Mouse (Mus musculus): ENCODE results near the gene Accs. TPM values are rescaled to one million over a fixed set of nuclear protein-coding genes. Genes with fewer than 3 reads are reported as not detected.

The Accs gene
- 8.3 and 9.3 TPM in 2 replicates for polyA plus RNA-seq (2016; fragmentation: Nextera tagmentation; extraction: Ambion mirVana)

GRCm38 (mm10) chr2:93849505-93850089 is at the start of gene Accs:
TSS of gene Accs (minus strand) at chr2:93849943.
- peak; percentile 84 for DNase-seq (ENCODE audit: low spot score)
- peaks cover 34% of the 10 kb centered on the region for H3K36me3 ChIP-seq
- under 1% methylated on average over 28 of the region's 28 CpGs for WGBS
- H3K9me3 ChIP-seq = no peaks in the 10 kb centered on the region
- peak within 1 kb of the TSS; percentile 74 for H3K4me3 ChIP-seq
- peak within 1 kb of the TSS; percentile 95 for H3K27ac ChIP-seq
- H3K27me3 ChIP-seq (ENCODE audit: insufficient read depth, poor library complexity, severe bottlenecking) = peaks cover 7% of the 10 kb centered on the region; the same call in 1 of the 2 replicates
- H3K4me1 ChIP-seq (replicated peaks) = peaks cover 24% of the 10 kb centered on the region

- H3K36me3 ChIP-seq = no peaks in the 10 kb centered on the region
- H3K9me3 ChIP-seq = no peaks in the 10 kb centered on the region
- peak; percentile 54 for DNase-seq (ENCODE audit: low spot score)
- H3K4me1 ChIP-seq (replicated peaks) = peaks cover 24% of the 10 kb centered on the region
- WGBS = 18% methylated on average over 9 of the region's 9 CpGs
- H3K27me3 ChIP-seq (ENCODE audit: insufficient read depth, poor library complexity, severe bottlenecking) = no peaks in the 10 kb centered on the region
- H3K4me3 ChIP-seq = no peak overlapping the region
- H3K27ac ChIP-seq = peak overlapping the region; percentile 86
Measured at GRCm38 (mm10) chr2:93891611-93892280, 42.0 kb upstream of the Accs start.

- 79% methylated on average over 8 of the region's 8 CpGs for WGBS
- Histone ChIP-seq H3K27me3 (ENCODE audit: insufficient read depth, poor library complexity, severe bottlenecking) (no peaks in the 10 kb centered on the region), H3K27ac (peak overlapping the region; percentile 86; the same call in 1 of the 2 replicates), H3K9me3 (no peaks in the 10 kb centered on the region), H3K4me3 (no peak overlapping the region), H3K4me1 (replicated peaks) (peaks cover 24% of the 10 kb centered on the region), H3K36me3 (no peaks in the 10 kb centered on the region)
- no peak for DNase-seq (ENCODE audit: low spot score)
Measured at GRCm38 (mm10) chr2:93890143-93890542, 40.4 kb upstream of the Accs start.

- Histone ChIP-seq H3K4me1 (replicated peaks) (peaks cover 24% of the 10 kb centered on the region), H3K9me3 (no peaks in the 10 kb centered on the region), H3K36me3 (no peaks in the 10 kb centered on the region), H3K27ac (no peak overlapping the region), H3K27me3 (ENCODE audit: insufficient read depth, poor library complexity, severe bottlenecking) (no peaks in the 10 kb centered on the region), H3K4me3 (no peak overlapping the region)
- 89% methylated on average over 7 of the region's 7 CpGs for WGBS
- DNase-seq (ENCODE audit: low spot score) = no peak
Measured at GRCm38 (mm10) chr2:93889071-93889470, 39.3 kb upstream of the Accs start.

- no peak for DNase-seq (ENCODE audit: low spot score)
- H3K36me3 ChIP-seq = no peaks in the 10 kb centered on the region
Measured at GRCm38 (mm10) chr2:93888366-93888765, 38.6 kb upstream of the Accs start.

GRCm38 (mm10) chr2:93887273-93887672 is 37.5 kb upstream of the Accs start:
- H3K4me3 ChIP-seq = no peak overlapping the region
- no peak overlapping the region for H3K27ac ChIP-seq
- no peaks in the 10 kb centered on the region for H3K9me3 ChIP-seq
- H3K4me1 ChIP-seq (replicated peaks) = peaks cover 21% of the 10 kb centered on the region
- no peak for DNase-seq (ENCODE audit: low spot score)
- WGBS = 85% methylated on average over 11 of the region's 11 CpGs
- no peaks in the 10 kb centered on the region for H3K27me3 ChIP-seq (ENCODE audit: insufficient read depth, poor library complexity, severe bottlenecking)
- no peaks in the 10 kb centered on the region for H3K36me3 ChIP-seq

More at GRCm38 (mm10) chr2:93888366-93888765, 38.6 kb upstream of the Accs start:
- H3K9me3 ChIP-seq = no peaks in the 10 kb centered on the region
- no peaks in the 10 kb centered on the region for H3K27me3 ChIP-seq (ENCODE audit: insufficient read depth, poor library complexity, severe bottlenecking)
- H3K27ac ChIP-seq = no peak overlapping the region
- H3K4me1 ChIP-seq (replicated peaks) = peaks cover 24% of the 10 kb centered on the region
- no peak overlapping the region for H3K4me3 ChIP-seq
- WGBS = 91% methylated on average over 6 of the region's 6 CpGs

GRCm38 (mm10) chr2:93886013-93886794 is 36.5 kb upstream of the Accs start:
- no peaks in the 10 kb centered on the region for H3K9me3 ChIP-seq
- DNase-seq (ENCODE audit: low spot score) = no peak
- no peaks in the 10 kb centered on the region for H3K27me3 ChIP-seq (ENCODE audit: insufficient read depth, poor library complexity, severe bottlenecking)
- H3K36me3 ChIP-seq = no peaks in the 10 kb centered on the region
- 70% methylated on average over 10 of the region's 10 CpGs for WGBS
- H3K4me3 ChIP-seq = no peak overlapping the region
- H3K4me1 ChIP-seq (replicated peaks) = peaks cover 11% of the 10 kb centered on the region
- no peak overlapping the region; the same call in 1 of the 2 replicates for H3K27ac ChIP-seq

- WGBS = 57% methylated on average over 5 of the region's 5 CpGs
- H3K27ac ChIP-seq = no peak overlapping the region
- no peaks in the 10 kb centered on the region for H3K9me3 ChIP-seq
- no peak for DNase-seq (ENCODE audit: low spot score)
- no peaks in the 10 kb centered on the region for H3K27me3 ChIP-seq (ENCODE audit: insufficient read depth, poor library complexity, severe bottlenecking)
- no peaks in the 10 kb centered on the region for H3K36me3 ChIP-seq
- no peaks in the 10 kb centered on the region for H3K4me1 ChIP-seq (replicated peaks)
- H3K4me3 ChIP-seq = no peak overlapping the region
Measured at GRCm38 (mm10) chr2:93883066-93883465, 33.3 kb upstream of the Accs start.

GRCm38 (mm10) chr2:93881640-93882367 is 32.1 kb upstream of the Accs start:
- H3K4me1 ChIP-seq (replicated peaks) = no peaks in the 10 kb centered on the region
- 91% methylated on average over 9 of the region's 9 CpGs for WGBS

GRCm38 (mm10) chr2:93880981-93881380 is 31.2 kb upstream of the Accs start:
- no peak overlapping the region for H3K27ac ChIP-seq
- DNase-seq (ENCODE audit: low spot score) = no peak
- H3K36me3 ChIP-seq = no peaks in the 10 kb centered on the region
- WGBS = 90% methylated on average over 3 of the region's 3 CpGs
- no peak overlapping the region for H3K4me3 ChIP-seq
- no peaks in the 10 kb centered on the region for H3K4me1 ChIP-seq (replicated peaks)
- no peaks in the 10 kb centered on the region for H3K27me3 ChIP-seq (ENCODE audit: insufficient read depth, poor library complexity, severe bottlenecking)
- H3K9me3 ChIP-seq = no peaks in the 10 kb centered on the region

More at GRCm38 (mm10) chr2:93881640-93882367, 32.1 kb upstream of the Accs start:
- Histone ChIP-seq H3K27ac (peak overlapping the region; percentile 23; the same call in 1 of the 2 replicates), H3K27me3 (ENCODE audit: insufficient read depth, poor library complexity, severe bottlenecking) (no peaks in the 10 kb centered on the region), H3K9me3 (no peaks in the 10 kb centered on the region), H3K36me3 (no peaks in the 10 kb centered on the region), H3K4me3 (no peak overlapping the region)
- DNase-seq (ENCODE audit: low spot score) = no peak

GRCm38 (mm10) chr2:93880450-93880849 is 30.7 kb upstream of the Accs start:
- Histone ChIP-seq H3K9me3 (no peaks in the 10 kb centered on the region), H3K27ac (no peak overlapping the region), H3K4me1 (replicated peaks) (no peaks in the 10 kb centered on the region), H3K4me3 (no peak overlapping the region), H3K27me3 (ENCODE audit: insufficient read depth, poor library complexity, severe bottlenecking) (no peaks in the 10 kb centered on the region), H3K36me3 (no peaks in the 10 kb centered on the region)
- no peak for DNase-seq (ENCODE audit: low spot score)
- WGBS = 72% methylated on average over 8 of the region's 8 CpGs

- Histone ChIP-seq H3K4me1 (replicated peaks) (peaks cover 21% of the 10 kb centered on the region), H3K27ac (no peak overlapping the region), H3K27me3 (ENCODE audit: insufficient read depth, poor library complexity, severe bottlenecking) (no peaks in the 10 kb centered on the region), H3K4me3 (no peak overlapping the region), H3K36me3 (no peaks in the 10 kb centered on the region), H3K9me3 (no peaks in the 10 kb centered on the region)
- 73% methylated on average over 5 of the region's 5 CpGs for WGBS
- DNase-seq (ENCODE audit: low spot score) = no peak
Measured at GRCm38 (mm10) chr2:93877005-93877404, 27.3 kb upstream of the Accs start.
